Mouse (Mus musculus): ENCODE measurements around the gene Rdh19. TPM values are rescaled to one million over a fixed set of nuclear protein-coding genes. Genes with fewer than 3 reads are reported as not detected.
"Not testable (repeated sequence)": the region's sequence is repeated elsewhere in the genome, so short reads cannot be mapped to it uniquely, and the experiment has no call there.

Gene Rdh19
- total RNA-seq (2021) = not detected
- long read RNA-seq, experiment 1 = 0 reads
- long read RNA-seq, experiment 2 = 0 reads

DNA sequence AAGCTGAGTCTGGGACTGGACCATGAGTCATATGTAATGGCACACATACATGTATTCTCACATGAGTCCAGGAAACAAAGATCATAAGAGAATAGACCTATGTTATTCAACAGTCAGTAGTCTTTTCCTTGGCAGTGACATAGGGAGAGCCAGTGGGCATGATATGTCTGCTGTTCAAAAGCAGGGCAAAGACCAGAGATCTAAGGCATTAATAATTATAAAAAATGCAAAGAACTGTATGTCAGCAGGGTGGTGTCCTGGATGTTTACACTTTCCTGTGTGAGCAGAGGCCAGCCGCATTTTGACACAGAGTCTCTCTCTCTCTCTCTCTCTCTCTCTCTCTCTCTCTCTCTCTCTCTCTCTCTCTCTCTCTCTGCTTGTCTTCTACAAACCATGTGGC is at the start of gene Rdh19:
TSS of gene Rdh19 (plus strand) at position 301 of the 400 bp plus-strand sequence.
- no peak for DNase-seq
- intact Hi-C loops (cut with DNase I) = no loop called here

DNA sequence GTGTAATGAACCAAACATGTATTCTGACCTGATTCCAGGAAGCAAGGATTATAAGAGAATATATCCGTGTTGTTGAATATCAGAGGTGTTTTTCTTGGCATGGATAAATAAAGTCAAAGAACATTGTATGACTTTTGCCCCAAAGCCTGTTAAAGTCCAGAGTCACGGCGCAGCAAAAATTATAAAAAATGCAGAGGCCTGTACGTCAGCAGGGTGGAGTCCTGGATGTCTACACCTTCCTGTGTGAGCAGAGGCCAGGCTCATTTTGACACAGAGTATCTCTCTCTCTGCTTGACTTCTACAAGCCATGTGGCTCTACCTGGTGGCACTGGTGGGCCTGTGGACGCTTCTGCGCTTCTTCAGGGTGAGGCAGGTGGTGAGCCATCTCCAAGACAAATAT is 48.8 kb upstream of the Rdh19 start, which contains the start of gene Rdh16:
TSS of gene Rdh16 (plus strand) at position 262 of the 400 bp plus-strand sequence.
- no peak for DNase-seq
- intact Hi-C loops (cut with DNase I) = no loop called here

DNA sequence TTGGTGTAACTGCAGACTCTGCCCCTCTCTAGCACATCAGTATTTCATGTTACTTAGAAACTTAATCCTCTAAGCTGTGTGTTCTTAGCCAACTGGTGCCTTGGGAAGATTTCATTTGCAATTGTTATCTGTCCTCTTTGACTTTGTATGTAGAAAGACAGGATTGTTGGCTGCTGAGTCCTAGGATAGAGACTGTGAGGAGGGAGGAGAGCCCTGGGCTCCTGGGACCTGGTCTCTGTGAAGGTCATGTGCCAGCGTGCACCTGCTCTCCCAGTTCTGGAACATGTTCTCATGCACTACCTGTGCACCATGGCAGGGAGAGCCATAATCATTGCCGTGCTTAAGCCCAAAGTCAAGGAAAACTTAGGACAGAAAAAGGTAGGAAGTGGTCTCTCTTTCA is 48.1 kb upstream of the Rdh19 start:
- intact Hi-C loops (cut with DNase I) = no loop called here
- DNase-seq = no peak

DNA sequence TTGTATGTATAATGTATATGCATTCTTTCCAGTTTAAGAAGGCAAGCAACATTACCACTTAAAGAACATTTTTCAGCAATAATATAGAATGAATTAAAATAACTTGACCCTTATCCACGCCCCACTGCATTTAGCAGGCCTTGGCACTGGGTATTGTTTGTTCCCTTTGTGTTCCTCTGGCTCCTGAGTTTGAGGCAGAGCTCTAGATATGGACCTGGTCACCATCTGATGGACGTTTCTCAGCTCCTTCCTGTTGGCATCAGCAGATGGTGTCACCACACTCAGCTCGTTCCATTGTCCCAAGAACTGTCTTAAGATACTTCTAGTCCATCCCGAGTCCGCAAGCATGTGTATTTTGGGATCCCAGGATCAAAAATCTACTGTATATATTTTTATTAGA is 47.5 kb upstream of the Rdh19 start:
- DNase-seq = no peak
- intact Hi-C loops (cut with DNase I) = no loop called here

DNA sequence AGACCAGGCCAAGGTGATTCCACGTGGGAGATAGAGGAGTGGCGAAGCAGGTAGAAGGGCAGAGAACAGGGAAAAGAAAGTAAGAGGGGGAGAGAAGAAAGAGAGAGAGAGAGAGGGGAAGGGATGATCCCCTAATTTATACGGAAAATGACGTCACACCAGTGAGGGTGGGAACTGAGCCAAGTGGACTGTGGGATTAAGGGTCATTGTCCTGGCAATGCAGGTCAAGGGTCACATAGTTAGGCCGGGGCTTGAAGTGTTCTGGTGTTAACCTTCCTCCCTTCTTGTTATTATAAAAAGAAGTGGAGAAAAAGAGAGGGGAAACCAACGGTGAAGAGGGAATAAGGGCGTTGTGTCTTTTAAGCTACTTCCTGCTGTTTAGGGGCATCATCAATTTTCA is 45.3 kb upstream of the Rdh19 start:
- no peak for DNase-seq
- intact Hi-C loops (cut with DNase I) = no loop called here

DNA sequence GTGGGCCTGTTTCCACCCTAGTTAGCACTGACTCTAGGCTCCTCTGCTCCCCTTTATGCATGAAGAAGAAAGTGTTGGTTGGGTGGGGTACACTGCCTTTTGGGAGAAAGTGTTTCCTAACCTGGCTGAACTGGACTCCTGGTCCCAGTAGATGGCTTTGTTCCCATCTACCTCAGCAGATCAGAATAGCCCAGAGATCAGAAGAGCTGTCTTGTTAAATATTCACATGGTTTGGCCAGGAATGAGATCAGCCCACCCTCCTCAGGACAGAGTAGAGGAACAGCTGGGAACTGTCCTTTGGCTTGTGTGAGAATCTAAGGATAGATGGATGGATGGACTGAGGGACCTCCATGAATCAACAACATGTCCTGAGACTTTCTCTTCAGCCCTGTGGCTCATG is 33.8 kb upstream of the Rdh19 start:
- intact Hi-C loops (cut with DNase I) = no loop called here
- DNase-seq = no peak

DNA sequence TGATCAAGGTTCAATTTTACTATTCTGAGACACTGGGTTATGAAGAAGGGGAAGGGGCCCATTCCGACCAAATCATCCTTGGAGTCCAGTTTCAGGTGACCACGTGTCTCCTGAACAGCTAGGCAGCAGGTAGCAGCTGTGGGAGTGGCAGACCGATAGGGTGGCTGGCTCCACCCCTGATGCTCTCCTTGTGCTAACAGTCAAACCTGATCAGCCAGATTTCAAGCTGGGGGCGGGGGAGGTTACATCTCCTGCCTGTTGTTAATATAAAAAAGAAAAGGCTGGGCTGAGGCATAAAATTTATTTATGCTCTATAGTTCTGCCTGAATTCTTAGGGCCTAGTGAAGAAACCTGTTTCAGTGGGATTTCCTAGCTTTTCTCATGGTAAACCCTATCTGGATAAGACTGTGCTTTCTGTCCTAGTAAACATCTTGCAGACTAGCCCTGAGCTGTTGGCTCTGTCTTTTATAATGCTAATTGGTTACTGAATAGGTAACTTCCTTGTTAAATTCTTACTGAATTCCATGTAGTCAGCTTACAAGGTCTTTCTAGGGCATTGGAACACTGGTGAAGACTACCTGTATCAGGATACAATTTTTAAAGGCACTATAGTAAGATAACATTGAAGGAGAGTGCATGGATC is 32.3 kb upstream of the Rdh19 start:
- DNase-seq; intact Hi-C loops (cut with DNase I): not testable (repeated sequence)

DNA sequence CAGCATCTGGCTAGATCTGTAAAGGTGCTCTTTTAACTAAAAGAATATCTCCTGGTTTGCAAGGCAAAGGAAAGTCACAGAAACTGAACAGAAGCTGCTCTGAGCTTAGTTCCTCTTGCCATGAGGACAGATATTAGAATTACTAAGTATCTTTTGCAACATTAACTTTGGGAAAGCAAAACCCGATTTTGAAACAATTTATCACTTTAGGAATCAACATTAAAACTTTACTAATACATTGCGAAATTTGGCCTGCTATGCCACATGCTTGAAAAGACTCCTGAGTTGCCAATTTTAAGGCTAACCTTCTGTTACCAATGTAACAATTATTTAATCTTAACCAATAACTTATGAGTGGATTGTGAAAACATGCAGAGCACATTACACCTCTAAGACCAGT is 27.9 kb upstream of the Rdh19 start:
- DNase-seq; intact Hi-C loops (cut with DNase I): not testable (repeated sequence)

DNA sequence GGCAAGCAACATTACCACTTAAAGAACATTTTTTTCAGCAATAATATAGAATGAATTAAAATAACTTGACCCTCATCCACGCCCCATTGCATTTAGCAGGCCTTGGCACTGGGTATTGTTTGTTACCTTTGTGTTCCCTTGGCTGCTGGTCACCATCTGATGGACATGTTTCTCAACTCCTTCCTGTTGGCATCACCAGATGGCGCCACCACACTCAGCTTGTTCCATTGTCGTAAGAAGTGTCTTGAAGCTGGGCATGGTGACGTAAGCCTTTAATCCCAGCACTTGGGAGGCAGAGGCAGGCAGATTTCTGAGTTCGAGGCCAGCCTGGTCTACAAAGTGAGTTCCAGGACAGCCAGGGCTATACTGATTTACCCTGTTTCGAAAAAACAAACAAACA is 24.3 kb upstream of the Rdh19 start:
- intact Hi-C loops (cut with DNase I) = no loop called here
- DNase-seq = no peak

DNA sequence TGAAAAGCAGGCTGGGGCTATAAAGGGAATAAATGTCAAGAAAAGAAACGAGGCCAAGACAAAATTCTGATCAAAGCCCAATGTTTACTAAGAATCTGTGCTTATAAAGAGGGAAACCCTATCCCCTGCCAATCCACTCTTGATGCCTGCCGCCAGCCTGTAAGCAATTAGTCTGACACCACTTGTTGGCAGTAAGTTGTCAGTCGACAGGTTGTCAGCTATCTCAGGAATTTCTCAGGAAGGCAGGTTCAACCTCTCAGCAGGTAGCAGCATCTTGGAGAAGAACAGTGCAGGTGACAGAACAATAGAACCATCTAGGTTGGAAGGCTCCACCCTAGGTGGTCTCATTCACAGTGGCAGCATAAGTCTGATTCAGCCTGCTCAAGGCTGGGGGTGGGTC is 20.6 kb upstream of the Rdh19 start:
- intact Hi-C loops (cut with DNase I) = no loop called here
- DNase-seq = no peak

DNA sequence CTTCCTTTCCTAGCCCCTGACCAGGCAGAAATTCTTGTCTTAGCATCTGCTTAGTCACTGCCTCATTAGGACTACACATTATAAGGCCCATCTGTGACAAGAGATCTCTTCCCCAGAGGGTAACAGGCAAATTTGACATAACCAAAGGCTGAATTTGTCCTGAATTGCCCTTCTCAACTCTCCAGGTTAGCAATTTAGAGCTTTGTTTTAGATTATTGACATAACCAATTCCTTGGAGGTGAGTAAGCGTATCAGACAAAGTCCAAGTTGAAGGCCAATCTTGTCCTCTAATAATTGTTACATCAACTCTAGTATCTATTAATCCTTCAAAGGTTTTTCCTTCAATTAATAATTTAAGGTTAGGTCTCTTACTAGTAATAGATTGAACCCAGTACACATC is 15.5 kb upstream of the Rdh19 start:
- intact Hi-C loops (cut with DNase I); DNase-seq: not testable (repeated sequence)

DNA sequence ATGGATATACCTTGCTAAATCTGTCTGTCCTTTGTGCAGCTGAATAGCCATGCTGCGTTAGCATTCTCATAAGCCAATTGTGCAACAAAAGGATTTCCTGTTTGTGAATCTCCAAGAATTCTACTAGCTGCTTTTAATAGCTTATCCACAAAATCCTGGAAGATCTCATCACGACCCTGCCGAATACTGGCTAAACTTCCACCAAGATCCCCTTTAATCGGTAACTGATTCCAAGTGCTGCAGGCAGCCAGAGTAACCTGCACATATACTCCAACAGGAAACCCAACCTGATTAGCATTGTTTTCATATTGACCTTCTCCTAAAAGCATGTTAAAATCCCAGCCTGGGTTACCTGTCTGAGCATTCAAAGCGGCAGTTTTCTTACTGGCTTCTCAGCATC is 14.4 kb upstream of the Rdh19 start:
- intact Hi-C loops (cut with DNase I) = no loop called here
- no peak for DNase-seq

DNA sequence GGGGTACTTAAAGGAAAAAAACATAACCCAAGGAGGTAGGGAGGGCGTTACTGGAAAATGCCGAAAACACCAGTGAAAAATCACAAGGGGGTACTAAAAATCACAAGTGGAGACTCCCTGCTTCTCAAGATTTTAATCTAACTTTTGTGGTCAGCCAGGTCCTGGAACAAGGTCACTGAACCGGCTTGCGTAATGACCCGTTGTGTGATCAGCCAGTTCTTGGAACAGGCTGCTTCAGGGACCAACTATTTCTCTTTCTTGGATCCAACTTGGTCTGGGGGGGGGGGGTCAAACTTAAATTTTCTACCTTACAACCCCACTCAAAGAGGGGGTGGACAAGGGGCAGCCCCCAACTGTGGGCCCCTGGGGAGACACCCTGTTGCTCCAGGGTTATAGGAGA is 11.9 kb upstream of the Rdh19 start:
- intact Hi-C loops (cut with DNase I); DNase-seq: not testable (repeated sequence)

DNA sequence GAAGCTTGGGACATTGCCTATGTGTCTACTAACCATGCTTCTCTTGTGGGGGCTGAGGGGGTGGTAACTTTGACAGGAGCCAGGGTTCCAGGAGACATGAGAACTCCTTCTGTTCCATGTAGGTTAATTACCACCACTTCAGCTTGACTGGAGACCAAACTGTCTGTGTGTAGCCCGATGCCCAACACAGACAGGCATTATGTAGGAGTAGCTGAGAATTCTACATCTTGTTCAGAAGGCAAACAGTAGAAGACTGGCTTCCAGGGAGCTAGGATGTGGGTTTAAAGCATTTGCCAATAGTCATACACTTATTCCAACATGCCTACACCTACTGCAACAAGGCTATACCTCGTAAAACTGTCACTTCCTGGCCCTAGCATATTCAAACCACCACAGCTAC is 11.2 kb upstream of the Rdh19 start:
- intact Hi-C loops (cut with DNase I) = no loop called here
- DNase-seq = no peak

DNA sequence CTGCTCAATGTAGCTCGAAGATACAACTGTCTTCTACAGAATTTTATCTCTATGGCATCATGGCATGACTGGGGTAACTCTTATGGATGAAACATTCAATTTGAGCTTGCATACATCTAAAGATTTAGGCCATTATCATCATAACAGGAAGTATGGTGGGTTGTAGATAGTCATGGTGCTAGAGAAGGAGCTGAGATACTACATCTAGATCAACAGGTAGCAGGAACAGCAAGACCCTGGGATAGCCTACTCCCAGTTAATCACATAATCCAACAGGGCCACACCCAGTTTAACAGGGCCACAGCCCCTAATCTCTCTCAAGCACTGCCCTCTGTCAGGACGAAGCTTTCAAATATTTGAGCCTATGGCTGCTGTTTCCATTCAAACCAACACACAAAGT is 9.0 kb upstream of the Rdh19 start:
- no peak for DNase-seq
- intact Hi-C loops (cut with DNase I) = no loop called here

DNA sequence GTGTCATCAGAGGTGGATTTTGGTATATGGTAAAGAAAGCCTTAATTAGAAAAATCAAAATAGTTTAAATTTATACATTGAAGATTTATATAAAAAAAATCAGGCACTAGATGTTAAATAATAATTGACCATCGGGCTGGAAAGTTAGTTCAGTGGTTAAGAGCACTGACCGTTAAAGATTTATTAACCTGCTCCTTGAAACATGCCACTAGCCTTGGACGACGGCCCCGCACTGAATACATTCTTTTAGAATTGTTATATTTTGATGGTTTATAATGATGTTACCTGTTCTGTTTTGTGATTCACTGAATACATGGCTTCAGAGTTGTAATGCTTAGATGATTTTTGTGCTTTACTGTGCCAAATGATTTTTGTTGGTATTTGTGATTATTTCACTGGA is 3.8 kb upstream of the Rdh19 start:
- DNase-seq; intact Hi-C loops (cut with DNase I): not testable (repeated sequence)

DNA sequence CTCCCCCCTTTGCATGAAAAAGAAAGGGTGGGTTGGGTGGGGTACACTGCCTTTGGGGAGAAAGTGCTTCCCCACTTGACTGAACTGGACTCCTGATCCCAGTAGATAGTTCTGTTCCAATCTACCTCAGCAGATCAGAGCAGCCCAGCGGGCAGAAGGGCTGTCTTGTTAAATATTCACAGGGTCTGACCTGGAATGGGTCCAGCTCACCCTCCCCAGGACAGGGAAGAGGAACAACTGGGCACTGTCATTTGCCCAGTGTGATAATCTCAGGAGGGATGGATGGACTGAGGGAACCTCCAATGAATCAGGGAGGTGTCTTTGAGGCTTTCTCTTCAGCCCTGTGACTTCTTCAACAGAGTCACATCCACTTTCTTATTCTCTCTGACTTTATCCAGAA is 1.6 kb upstream of the Rdh19 start:
- intact Hi-C loops (cut with DNase I) = no loop called here
- DNase-seq = no peak

DNA sequence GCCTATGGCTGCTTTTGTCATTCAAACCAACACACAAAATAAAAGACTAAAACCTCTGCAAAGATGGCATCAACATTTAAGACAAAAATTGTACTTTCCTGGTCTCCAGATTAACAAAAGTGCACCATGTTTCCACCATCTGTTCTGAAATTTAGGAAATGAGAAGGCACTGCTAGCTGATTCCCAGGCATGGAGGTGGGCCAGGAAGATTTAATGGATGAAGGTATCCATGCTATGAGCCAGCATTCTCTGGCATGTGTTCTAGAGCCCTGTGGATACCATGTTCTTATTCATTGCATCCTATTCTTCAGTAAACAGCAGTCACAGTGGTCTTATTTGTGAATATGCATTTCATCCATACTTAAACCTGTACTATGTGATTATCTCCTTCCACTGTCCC is 6.6 kb downstream of the Rdh19 start:
- intact Hi-C loops (cut with DNase I) = no loop called here
- DNase-seq = no peak

DNA sequence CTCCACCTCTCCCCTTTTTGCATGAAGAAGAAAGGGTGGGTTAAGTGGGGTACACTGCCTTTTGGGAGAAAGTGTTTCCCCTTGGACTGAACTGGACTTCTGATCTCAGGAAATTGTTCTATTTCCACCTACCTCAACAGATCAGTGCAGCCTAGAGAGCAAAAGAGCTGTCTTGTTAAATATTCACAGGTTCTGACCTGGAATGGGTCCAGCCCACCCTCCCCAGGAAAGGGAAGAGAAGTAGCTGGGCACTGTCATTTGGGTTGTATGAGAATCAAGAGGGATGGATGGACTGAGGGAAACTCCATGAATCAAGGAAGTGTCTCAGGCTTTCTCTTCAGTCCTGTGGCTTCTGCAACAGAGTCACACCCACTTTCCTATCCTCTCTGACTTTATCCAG is 15.2 kb downstream of the Rdh19 start:
- intact Hi-C loops (cut with DNase I) = no loop called here
- no peak for DNase-seq

DNA sequence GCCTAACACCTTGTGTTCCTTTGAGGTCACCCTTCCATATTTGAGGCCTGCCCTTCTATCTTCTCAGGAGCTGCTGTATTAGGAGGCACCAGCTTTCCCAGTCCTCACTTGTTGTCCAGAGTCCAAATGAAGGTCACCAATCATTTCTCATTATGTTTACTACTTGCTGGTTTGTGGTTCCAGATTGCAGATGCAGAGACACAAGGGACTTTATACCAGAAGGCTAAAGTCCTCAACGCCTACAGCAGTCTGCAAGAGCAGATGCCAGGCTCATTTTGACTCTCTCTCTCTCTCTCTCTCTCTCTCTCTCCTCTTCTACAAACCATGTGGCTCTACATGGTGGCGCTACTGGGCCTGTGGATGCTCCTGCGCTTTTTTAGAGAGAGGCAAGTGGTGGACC is 16.5 kb downstream of the Rdh19 start, which contains the start of gene Rdh16f2:
TSS of gene Rdh16f2 (plus strand) at position 243 of the 400 bp plus-strand sequence.
- no peak for DNase-seq
- intact Hi-C loops (cut with DNase I) = no loop called here

DNA sequence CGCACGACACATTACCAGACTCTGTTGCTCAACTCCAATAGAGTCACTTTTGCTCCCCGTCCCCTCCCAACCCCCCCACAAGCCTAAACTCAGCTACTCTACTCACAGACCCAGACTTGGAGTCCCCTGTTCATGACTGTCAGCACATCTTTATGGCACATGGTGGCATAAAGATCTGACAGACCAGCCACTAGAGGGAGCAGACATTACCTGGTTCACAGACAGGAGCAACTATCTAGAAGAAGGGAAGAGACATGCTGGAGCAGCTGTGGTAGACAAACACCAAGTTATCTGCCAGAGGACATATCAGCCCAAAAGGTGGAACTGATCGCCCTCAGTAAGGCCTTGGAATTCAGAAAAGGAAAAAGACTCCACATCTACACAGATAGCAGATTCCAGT is 22.8 kb downstream of the Rdh19 start:
- DNase-seq = no peak
- intact Hi-C loops (cut with DNase I) = no loop called here

DNA sequence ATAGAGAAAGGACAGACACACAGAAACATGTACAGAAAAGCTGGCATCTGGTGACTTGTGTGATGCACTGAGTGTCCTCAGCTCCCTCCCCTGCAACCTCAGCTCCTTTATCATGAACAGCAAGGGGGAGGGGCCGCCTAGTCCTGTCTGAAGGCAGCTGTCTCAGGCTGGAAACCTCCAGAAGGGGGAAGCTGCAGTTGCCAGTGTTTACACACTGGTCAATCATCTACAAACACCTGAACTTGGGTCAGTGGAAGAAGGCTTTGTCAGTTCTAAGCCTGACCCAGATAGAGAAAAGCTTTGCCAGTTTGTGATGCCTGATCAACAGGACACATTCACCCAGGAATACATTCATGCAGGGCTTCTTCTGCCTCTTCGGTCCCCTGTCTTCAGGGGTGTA is 28.0 kb downstream of the Rdh19 start:
- no peak for DNase-seq
- intact Hi-C loops (cut with DNase I) = no loop called here

All from gastrocnemius, postnatal 36 days (tissue).